8 mouse cellular contexts compared by ENCODE assay signal in genomic region chr11:97343619-97344018, GRCm38 (mm10). TPM values are rescaled to one million over a fixed set of nuclear protein-coding genes. Genes with fewer than 3 reads are reported as not detected.
DNase-seq lines count a peak whose midpoint lies in the region; TF ChIP-seq lines count a peak whose summit lies in the region.

No protein-coding gene starts in this region.

- DNase-seq in embryo, embryonic 10.5 days (ENCODE audit: low spot score): peak; percentile 26
- DNase-seq in embryo, embryonic 10 days (ENCODE audit: low spot score): no peak
- peak; percentile 43 for DNase-seq in gastrocnemius, postnatal 10 days
- DNase-seq in limb, embryonic 10.5 days (ENCODE audit: low spot score): peak; percentile 56
- peak; percentile 59 for DNase-seq in mesoderm, embryonic 11.5 days (ENCODE audit: low read depth, low spot score)
- DNase-seq in neural tube, embryonic 10.5 days (ENCODE audit: extremely low spot score, low spot score): no peak
- no peak for DNase-seq in frontal cortex, postnatal 10 days (ENCODE audit: low spot score in 2 of 2)

- peak overlapping the region; percentile 10; the same call in 1 of the 2 replicates for H3K27ac ChIP-seq in limb, embryonic 10.5 days

- H3K4me3 ChIP-seq in E14TG2a.4 (replicated peaks; ENCODE audit: low read length): peak overlapping the region; percentile 60; the same call in 1 of the 2 replicates
- H3K4me3 ChIP-seq in limb, embryonic 10.5 days: peak overlapping the region; percentile 1; the same call in 1 of the 2 replicates

- peak; percentile 33; the same call in 1 of the 2 replicates for TF ChIP-seq CTCF in E14TG2a.4 (conservative IDR thresholded peaks at IDR 0.05; ENCODE audit: low read length)

- peaks cover 42% of the 10 kb centered on the region for H3K4me1 ChIP-seq in E14TG2a.4 (replicated peaks; ENCODE audit: low read depth, low read length)
- H3K4me1 ChIP-seq in limb, embryonic 10.5 days: peaks cover 16% of the 10 kb centered on the region

- 28% methylated on average over 17 of the region's 17 CpGs for WGBS in limb, embryonic 10.5 days

- peaks cover 48% of the 10 kb centered on the region for H3K27me3 ChIP-seq in E14TG2a.4 (ENCODE audit: insufficient read depth, low read length)
- H3K27me3 ChIP-seq in limb, embryonic 10.5 days (ENCODE audit: low read depth, poor library complexity, severe bottlenecking): peaks cover 27% of the 10 kb centered on the region

- no peaks in the 10 kb centered on the region for H3K36me3 ChIP-seq in E14TG2a.4 (ENCODE audit: insufficient read depth, low read length)
- no peaks in the 10 kb centered on the region for H3K36me3 ChIP-seq in limb, embryonic 10.5 days

- H3K9me3 ChIP-seq in E14TG2a.4 (ENCODE audit: low read length): peaks cover 8% of the 10 kb centered on the region; the same call in 1 of the 2 replicates
- no peaks in the 10 kb centered on the region for H3K9me3 ChIP-seq in limb, embryonic 10.5 days (replicated peaks)

RNA-seq across cellular contexts. Expression of gene Gpr179, which starts 8.3 kb away (rescaled TPM):
- under 1 TPM; 0.07 to 0.09 TPM for total RNA-seq in gastrocnemius, postnatal 10 days (2021)
- 0.10 and 0.11 TPM in 2 replicates for polyA plus RNA-seq in limb, embryonic 10.5 days (2016; fragmentation: Nextera tagmentation; extraction: Ambion mirVana)

RNA-seq across cellular contexts. Expression of gene Socs7, which starts 18.7 kb away (rescaled TPM):
- 10 to 100 TPM; 33.7 to 34.8 TPM for total RNA-seq in gastrocnemius, postnatal 10 days (2021)
- polyA plus RNA-seq in limb, embryonic 10.5 days (2016; fragmentation: Nextera tagmentation; extraction: Ambion mirVana): 3.5 and 4.4 TPM in 2 replicates

RNA-seq across cellular contexts. Expression of gene Mrpl45, which starts 28.1 kb away (rescaled TPM):
- total RNA-seq in gastrocnemius, postnatal 10 days (2021): 10 to 100 TPM; 28.5 to 33.8 TPM
- 64.9 and 66.1 TPM in 2 replicates for polyA plus RNA-seq in limb, embryonic 10.5 days (2016; fragmentation: Nextera tagmentation; extraction: Ambion mirVana)

Comparison
In these comparisons a context has a peak if more than half of its experiments do, and no peak if none do; other contexts are left out.
1. DNase-seq: peak in embryo, embryonic 10.5 days (single experiment), gastrocnemius, postnatal 10 days (single experiment), limb, embryonic 10.5 days (single experiment) and mesoderm, embryonic 11.5 days (single experiment); none in embryo, embryonic 10 days (single experiment), neural tube, embryonic 10.5 days (single experiment) and frontal cortex, postnatal 10 days (0 of 2).